Mouse (Mus musculus) granulocyte monocyte progenitor cell, adult 5-6 weeks (primary cell): Measurements from ENCODE around the gene Cttn. TPM values are rescaled to one million over a fixed set of nuclear protein-coding genes. Genes with fewer than 3 reads are reported as not detected.

ENCODE experiments used
- ATAC-seq: replicated peaks from 2 replicates; pipeline ENCODE4 v1.8.0; 2016; ENCODE audit warnings: mild to moderate bottlenecking, moderate TSS enrichment, inconsistent platforms; ENCODE audit not compliant: poor library complexity, severe bottlenecking
- total RNA-seq, 2 experiments: library from RNA; stranded (forward) in 1 of 2; stranded (reverse) in 1 of 2; fragments of 200-712, 200-1000 nt in 1 of 2; fragments of >200 nt in 1 of 2; fragmentation: Nextera tagmentation in 1 of 2; gene quantifications; 2 replicates each; pipeline ENCODE4 v1.2.3; 2014 to 2017

The Cttn gene
- total RNA-seq, 2 experiments from 2014 or later: 1.5 to 6.8 TPM

GRCm38 (mm10) chr7:144449637-144450570 is 20.9 kb downstream of the Cttn start:
- ATAC-seq: no peak

- peak; percentile 39 for ATAC-seq
Observed at GRCm38 (mm10) chr7:144448186-144448585, 22.6 kb downstream of the Cttn start.

GRCm38 (mm10) chr7:144447146-144447545 is 23.7 kb downstream of the Cttn start:
- peak; percentile 89 for ATAC-seq

- ATAC-seq: peak; percentile 28; the same call in 1 of the 2 replicates
Observed at GRCm38 (mm10) chr7:144444788-144445187, 26.0 kb downstream of the Cttn start.

- no peak for ATAC-seq
Observed at GRCm38 (mm10) chr7:144441976-144442375, 28.8 kb downstream of the Cttn start.

- ATAC-seq: no peak
Observed at GRCm38 (mm10) chr7:144441466-144441865, 29.3 kb downstream of the Cttn start.

GRCm38 (mm10) chr7:144438811-144439210 is 32.0 kb downstream of the Cttn start:
- peak; percentile 43 for ATAC-seq

- no peak for ATAC-seq
Observed at GRCm38 (mm10) chr7:144432920-144433319, 37.9 kb downstream of the Cttn start.

- peak; percentile 63 for ATAC-seq
Observed at GRCm38 (mm10) chr7:144427460-144427859, 43.3 kb downstream of the Cttn start.

- no peak for ATAC-seq
Observed at GRCm38 (mm10) chr7:144426594-144426993, 44.2 kb downstream of the Cttn start.

- peak; percentile 47; the same call in 1 of the 2 replicates for ATAC-seq
Observed at GRCm38 (mm10) chr7:144425953-144426352, 44.9 kb downstream of the Cttn start.

- no peak for ATAC-seq
Observed at GRCm38 (mm10) chr7:144421478-144421877, 49.3 kb downstream of the Cttn start.

- ATAC-seq: peak; percentile 65
Observed at GRCm38 (mm10) chr7:144420552-144420951, 50.3 kb downstream of the Cttn start.

GRCm38 (mm10) chr7:144417644-144418343 is 53.0 kb downstream of the Cttn start:
- ATAC-seq: peak; percentile 40

- ATAC-seq: no peak
Observed at GRCm38 (mm10) chr7:144417234-144417633, 53.6 kb downstream of the Cttn start.

- ATAC-seq: no peak; the same call in 1 of the 2 replicates
Observed at GRCm38 (mm10) chr7:144415795-144416194, 55.0 kb downstream of the Cttn start.

- ATAC-seq: no peak
Observed at GRCm38 (mm10) chr7:144414632-144415031, 56.2 kb downstream of the Cttn start.

GRCm38 (mm10) chr7:144411967-144412906 is 58.6 kb downstream of the Cttn start:
- ATAC-seq: no peak

GRCm38 (mm10) chr7:144409682-144410081 is 61.1 kb downstream of the Cttn start:
- no peak for ATAC-seq

- ATAC-seq: no peak
Observed at GRCm38 (mm10) chr7:144408464-144409000, 62.3 kb downstream of the Cttn start.
